Mouse (Mus musculus) erythroblast, embryonic 14.5 days (primary cell): ENCODE measurements around the gene Habp2.

Experiments used
- GATA1 ChIP-seq: IDR thresholded peaks from 2 replicates; pipeline ENCODE4 v1.6.1; 2012; ENCODE audit warnings: low read length, inconsistent platforms, mixed read lengths
- TAL1 ChIP-seq: IDR thresholded peaks from 3 replicates; pipeline ENCODE4 v1.6.1; 2012; ENCODE audit warnings: low read length, inconsistent platforms, mixed read lengths

GRCm38 (mm10) chr19:56278366-56278765, 8.6 kb upstream of the Habp2 start:
- no peak for TF ChIP-seq TAL1
- TF ChIP-seq GATA1: no peak
